Mouse (Mus musculus): ENCODE measurements around the gene Bfsp1.

GRCm38 (mm10) chr2:143867326-143867725, 4.4 kb upstream of the Bfsp1 start:
- TF ChIP-seq CTCF (IDR thresholded peaks at IDR 0.05; ENCODE audit: insufficient read depth, low read depth, low read length) (peak; percentile 88), POLR2A (IDR thresholded peaks at IDR 0.05; ENCODE audit: insufficient read depth, low read depth, low read length) (no peak)
